Mouse (Mus musculus) 3T3-L1 (cell line): ENCODE data around the gene Srsf4.

Source experiments
- DNase-seq: peaks from one replicate; pipeline ENCODE4 v3.0.0-alpha.2; 2015; ENCODE audit warnings: low read depth, low spot score

Srsf4 gene

GRCm38 (mm10) chr4:131873293-131874168 lies at the start of gene Srsf4:
Srsf4 (plus strand) TSS chr4:131873617.
- DNase-seq = peak; percentile 86

GRCm38 (mm10) chr4:131824939-131825338 lies 48.5 kb upstream of the Srsf4 start:
- DNase-seq = no peak

GRCm38 (mm10) chr4:131825830-131826229 lies 47.6 kb upstream of the Srsf4 start:
- DNase-seq = no peak

GRCm38 (mm10) chr4:131826905-131827304 lies 46.5 kb upstream of the Srsf4 start:
- peak; percentile 48 for DNase-seq

GRCm38 (mm10) chr4:131829123-131829522 lies 44.3 kb upstream of the Srsf4 start:
- no peak for DNase-seq

GRCm38 (mm10) chr4:131831546-131832045 lies 41.8 kb upstream of the Srsf4 start:
- no peak for DNase-seq

- no peak for DNase-seq
These were observed 40.5 kb upstream of the Srsf4 start for GRCm38 (mm10) chr4:131832759-131833407.

- DNase-seq = no peak
These were observed 39.3 kb upstream of the Srsf4 start for GRCm38 (mm10) chr4:131833971-131834609.

- DNase-seq = no peak
These were observed 37.0 kb upstream of the Srsf4 start for GRCm38 (mm10) chr4:131836351-131836881.

GRCm38 (mm10) chr4:131836891-131837491 lies 36.4 kb upstream of the Srsf4 start:
- DNase-seq = no peak

GRCm38 (mm10) chr4:131837872-131838524 lies 35.4 kb upstream of the Srsf4 start, which contains the start of gene Ptpru:
Ptpru (minus strand) TSS chr4:131838288.
- DNase-seq = peak; percentile 39

GRCm38 (mm10) chr4:131843290-131843743 lies 30.1 kb upstream of the Srsf4 start, which contains the start of gene Mecr:
Mecr (plus strand) TSS chr4:131843470.
- peak; percentile 89 for DNase-seq

GRCm38 (mm10) chr4:131845991-131846778 lies 27.2 kb upstream of the Srsf4 start:
- no peak for DNase-seq

GRCm38 (mm10) chr4:131848082-131848481 lies 25.3 kb upstream of the Srsf4 start:
- DNase-seq = no peak

- no peak for DNase-seq
These were observed 23.3 kb upstream of the Srsf4 start for GRCm38 (mm10) chr4:131849986-131850638.

- no peak for DNase-seq
These were observed 18.5 kb upstream of the Srsf4 start for GRCm38 (mm10) chr4:131854950-131855349.

GRCm38 (mm10) chr4:131860492-131861340 lies 12.7 kb upstream of the Srsf4 start:
- peak; percentile 82 for DNase-seq

GRCm38 (mm10) chr4:131861341-131861739 lies 12.1 kb upstream of the Srsf4 start:
- DNase-seq = no peak
